Mouse (Mus musculus): Measurements from ENCODE around the gene Fam110a.
"Not testable (repeated sequence)": the region's sequence is repeated elsewhere in the genome, so short reads cannot be mapped to it uniquely, and the experiment has no call there.

Gene Fam110a

GRCm38 (mm10) chr2:151997190-151997575 is 17.2 kb upstream of the Fam110a start:
- DNase-seq (ENCODE audit: low read depth, low spot score): not testable (repeated sequence)

GRCm38 (mm10) chr2:151996229-151997189 is 16.5 kb upstream of the Fam110a start, which contains the start of gene Slc52a3:
TSS of gene Slc52a3 (plus strand) at chr2:151996511.
- DNase-seq (ENCODE audit: low read depth, low spot score): peak; percentile 64

GRCm38 (mm10) chr2:151994350-151995122 is 14.5 kb upstream of the Fam110a start:
- no peak for DNase-seq (ENCODE audit: low read depth, low spot score)

GRCm38 (mm10) chr2:151991446-151991845 is 11.4 kb upstream of the Fam110a start:
- DNase-seq (ENCODE audit: low read depth, low spot score): no peak

- DNase-seq (ENCODE audit: low read depth, low spot score): no peak
Measured at GRCm38 (mm10) chr2:151990985-151991394, 11.0 kb upstream of the Fam110a start.

- DNase-seq (ENCODE audit: low read depth, low spot score): no peak
Measured at GRCm38 (mm10) chr2:151988978-151989377, 9.0 kb upstream of the Fam110a start.

GRCm38 (mm10) chr2:151986958-151987357 is 6.9 kb upstream of the Fam110a start:
- DNase-seq (ENCODE audit: low read depth, low spot score): no peak

GRCm38 (mm10) chr2:151985426-151986172 is 5.6 kb upstream of the Fam110a start:
- DNase-seq (ENCODE audit: low read depth, low spot score): no peak

GRCm38 (mm10) chr2:151984019-151984418 is 4.0 kb upstream of the Fam110a start:
- DNase-seq (ENCODE audit: low read depth, low spot score): no peak

- DNase-seq (ENCODE audit: low read depth, low spot score): no peak
Measured at GRCm38 (mm10) chr2:151982476-151982875, 2.5 kb upstream of the Fam110a start.

- no peak for DNase-seq (ENCODE audit: low read depth, low spot score)
Measured at GRCm38 (mm10) chr2:151981268-151981667, 1.2 kb upstream of the Fam110a start.

- DNase-seq (ENCODE audit: low read depth, low spot score): no peak
Measured at GRCm38 (mm10) chr2:151980355-151980693, 305 bp upstream of the Fam110a start.

- no peak for DNase-seq (ENCODE audit: low read depth, low spot score)
Measured at GRCm38 (mm10) chr2:151978494-151978893, 1.5 kb downstream of the Fam110a start.

- no peak for DNase-seq (ENCODE audit: low read depth, low spot score)
Measured at GRCm38 (mm10) chr2:151977689-151978440, 2.2 kb downstream of the Fam110a start.

GRCm38 (mm10) chr2:151976067-151976466 is 4.0 kb downstream of the Fam110a start:
- DNase-seq (ENCODE audit: low read depth, low spot score): no peak

GRCm38 (mm10) chr2:151975295-151975694 is 4.7 kb downstream of the Fam110a start:
- no peak for DNase-seq (ENCODE audit: low read depth, low spot score)

GRCm38 (mm10) chr2:151973595-151974562 is 6.1 kb downstream of the Fam110a start:
- DNase-seq (ENCODE audit: low read depth, low spot score): no peak

- no peak for DNase-seq (ENCODE audit: low read depth, low spot score)
Measured at GRCm38 (mm10) chr2:151972880-151973594, 7.0 kb downstream of the Fam110a start.

- DNase-seq (ENCODE audit: low read depth, low spot score): no peak
Measured at GRCm38 (mm10) chr2:151971748-151972147, 8.3 kb downstream of the Fam110a start.
